Mouse (Mus musculus): Measurements from ENCODE around the gene Adora2b. TPM values are rescaled to one million over a fixed set of nuclear protein-coding genes. Genes with fewer than 3 reads are reported as not detected.
"Not testable (repeated sequence)": the region's sequence is repeated elsewhere in the genome, so short reads cannot be mapped to it uniquely, and the experiment has no call there.

The Adora2b gene
- polyA plus RNA-seq, 1 experiment from 2014 or later = 6.4 TPM

- H3K27ac ChIP-seq = no peak overlapping the region
- no peak for DNase-seq (ENCODE audit: low spot score)
- no peaks in the 10 kb centered on the region for H3K36me3 ChIP-seq
- H3K4me3 ChIP-seq = no peak overlapping the region
- H3K27me3 ChIP-seq (ENCODE audit: insufficient read depth, poor library complexity, severe bottlenecking) = 0 out of 2 replicates have a peak, but pooled peaks cover 3% of the 10 kb centered on the region
- peaks cover 52% of the 10 kb centered on the region for H3K4me1 ChIP-seq (replicated peaks)
- WGBS = 82% methylated on average over 8 of the region's 8 CpGs
- no peaks in the 10 kb centered on the region for H3K9me3 ChIP-seq
Observed at GRCm38 (mm10) chr11:62268381-62268780, 19.6 kb downstream of the Adora2b start.

DNA sequence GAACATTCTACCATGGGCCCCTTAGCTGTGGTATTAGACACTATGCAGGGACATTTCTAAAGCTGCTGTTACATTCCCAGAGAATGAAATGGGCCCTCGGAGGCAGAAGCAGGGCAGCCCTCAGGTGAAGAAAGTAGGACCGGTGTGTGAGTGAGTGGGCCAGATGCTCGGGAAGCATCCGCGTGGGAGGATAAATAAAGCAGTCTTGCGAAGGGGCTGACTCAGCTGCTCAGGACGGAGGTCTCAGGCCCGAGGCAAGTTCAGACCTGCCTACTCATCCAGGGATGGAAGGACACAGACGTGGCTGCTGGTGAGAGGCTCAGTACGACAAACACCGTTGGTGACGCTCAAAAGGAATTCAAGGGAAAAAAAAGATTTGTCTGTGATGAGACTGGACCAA lies 20.3 kb downstream of the Adora2b start:
- WGBS = 76% methylated on average over 12 of the region's 12 CpGs
- H3K27ac ChIP-seq = no peak overlapping the region
- no peaks in the 10 kb centered on the region for H3K36me3 ChIP-seq
- DNase-seq (ENCODE audit: low spot score) = no peak
- peaks cover 49% of the 10 kb centered on the region for H3K4me1 ChIP-seq (replicated peaks)
- no peak overlapping the region for H3K4me3 ChIP-seq
- no peaks in the 10 kb centered on the region for H3K9me3 ChIP-seq
- 0 out of 2 replicates have a peak, but pooled peaks cover 3% of the 10 kb centered on the region for H3K27me3 ChIP-seq (ENCODE audit: insufficient read depth, poor library complexity, severe bottlenecking)

- H3K4me1 ChIP-seq (replicated peaks) = peaks cover 36% of the 10 kb centered on the region
- H3K27me3 ChIP-seq (ENCODE audit: insufficient read depth, poor library complexity, severe bottlenecking) = 0 out of 2 replicates have a peak, but pooled peaks cover 3% of the 10 kb centered on the region
- no peaks in the 10 kb centered on the region for H3K9me3 ChIP-seq
- no peak overlapping the region for H3K4me3 ChIP-seq
- DNase-seq (ENCODE audit: low spot score) = no peak
- WGBS = 66% methylated on average over 5 of the region's 5 CpGs
- H3K27ac ChIP-seq = no peak overlapping the region
- no peaks in the 10 kb centered on the region for H3K36me3 ChIP-seq
Observed at GRCm38 (mm10) chr11:62270851-62271250, 22.1 kb downstream of the Adora2b start.

GRCm38 (mm10) chr11:62277086-62277485 lies 28.3 kb downstream of the Adora2b start:
- Histone ChIP-seq H3K36me3 (no peaks in the 10 kb centered on the region), H3K4me3 (no peak overlapping the region), H3K27me3 (ENCODE audit: insufficient read depth, poor library complexity, severe bottlenecking) (no peaks in the 10 kb centered on the region), H3K9me3 (no peaks in the 10 kb centered on the region), H3K4me1 (replicated peaks) (peaks cover 13% of the 10 kb centered on the region), H3K27ac (no peak overlapping the region)
- 52% methylated on average over 8 of the region's 8 CpGs for WGBS
- DNase-seq (ENCODE audit: low spot score) = no peak

DNA sequence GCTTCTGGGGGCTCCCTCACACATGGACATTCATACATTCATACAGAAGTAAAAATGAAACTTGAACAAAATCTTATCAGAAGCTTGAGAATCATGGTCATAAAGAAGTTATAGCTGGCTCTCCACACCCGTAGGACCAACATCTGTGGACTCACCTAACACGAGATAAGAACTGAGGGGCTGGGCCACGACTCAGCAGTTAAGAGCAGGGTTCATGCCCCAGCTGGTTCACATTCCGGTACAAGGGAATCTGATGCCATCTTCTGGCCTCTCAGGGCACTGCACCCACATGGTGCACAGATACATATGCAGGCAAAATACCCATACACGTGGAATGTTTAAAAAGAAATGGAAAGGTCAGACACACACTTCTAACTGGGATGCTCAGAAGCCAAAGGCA lies 29.2 kb downstream of the Adora2b start:
- H3K4me1 ChIP-seq (replicated peaks) = peaks cover 15% of the 10 kb centered on the region

GRCm38 (mm10) chr11:62280675-62281600 lies 32.2 kb downstream of the Adora2b start, which contains the start of the genes Zswim7 and Ttc19:
Zswim7 (minus strand) TSS chr11:62281375.
Ttc19 (plus strand) TSS chr11:62281473.
- Histone ChIP-seq H3K9me3 (no peaks in the 10 kb centered on the region), H3K27me3 (ENCODE audit: insufficient read depth, poor library complexity, severe bottlenecking) (no peaks in the 10 kb centered on the region), H3K4me1 (replicated peaks) (peaks cover 15% of the 10 kb centered on the region), H3K4me3 (peak within 1 kb of the TSS; percentile 93), H3K27ac (peak within 1 kb of the TSS; percentile 92), H3K36me3 (peaks cover 24% of the 10 kb centered on the region)
- under 1% methylated on average over 67 of the region's 68 CpGs for WGBS
- peak; percentile 93 for DNase-seq (ENCODE audit: low spot score)

More for the DNA sequence above, 29.2 kb downstream of the Adora2b start:
- H3K27ac ChIP-seq = no peak overlapping the region
- WGBS = 23% methylated on average over 5 of the region's 5 CpGs
- no peaks in the 10 kb centered on the region for H3K9me3 ChIP-seq
- DNase-seq (ENCODE audit: low spot score) = peak; percentile 79
- peaks cover 1% of the 10 kb centered on the region; the same call in 1 of the 2 replicates for H3K36me3 ChIP-seq
- H3K4me3 ChIP-seq = no peak overlapping the region
- no peaks in the 10 kb centered on the region for H3K27me3 ChIP-seq (ENCODE audit: insufficient read depth, poor library complexity, severe bottlenecking)

DNA sequence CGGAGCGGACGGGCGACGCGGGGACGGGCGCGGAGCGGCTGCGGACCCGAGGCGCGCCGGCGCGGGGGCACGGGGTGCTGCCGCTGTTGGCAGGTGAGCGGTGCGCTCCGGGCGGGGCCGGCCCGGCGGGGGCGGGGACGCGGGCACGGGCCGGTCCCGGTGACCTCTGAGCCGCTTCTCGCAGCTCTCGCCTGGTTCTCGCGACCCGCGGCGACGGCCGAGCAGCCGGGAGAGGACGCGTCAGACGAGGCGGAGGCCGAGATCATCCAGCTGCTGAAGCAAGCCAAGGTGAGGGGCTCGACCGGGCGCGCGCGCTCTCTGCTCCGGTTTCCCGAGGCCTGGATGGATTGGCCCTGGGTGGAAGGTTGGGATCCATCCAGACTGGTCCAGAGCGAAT lies 32.8 kb downstream of the Adora2b start:
- no peaks in the 10 kb centered on the region for H3K9me3 ChIP-seq
- peaks cover 30% of the 10 kb centered on the region for H3K36me3 ChIP-seq
- H3K4me3 ChIP-seq = peak overlapping the region; percentile 93
- peak overlapping the region; percentile 92 for H3K27ac ChIP-seq
- H3K27me3 ChIP-seq (ENCODE audit: insufficient read depth, poor library complexity, severe bottlenecking) = no peaks in the 10 kb centered on the region
- DNase-seq (ENCODE audit: low spot score) = no peak
- under 1% methylated on average over 57 of the region's 57 CpGs for WGBS
- H3K4me1 ChIP-seq (replicated peaks) = peaks cover 15% of the 10 kb centered on the region

GRCm38 (mm10) chr11:62284020-62284419 lies 35.2 kb downstream of the Adora2b start:
- WGBS = 89% methylated on average over 3 of the region's 3 CpGs

DNA sequence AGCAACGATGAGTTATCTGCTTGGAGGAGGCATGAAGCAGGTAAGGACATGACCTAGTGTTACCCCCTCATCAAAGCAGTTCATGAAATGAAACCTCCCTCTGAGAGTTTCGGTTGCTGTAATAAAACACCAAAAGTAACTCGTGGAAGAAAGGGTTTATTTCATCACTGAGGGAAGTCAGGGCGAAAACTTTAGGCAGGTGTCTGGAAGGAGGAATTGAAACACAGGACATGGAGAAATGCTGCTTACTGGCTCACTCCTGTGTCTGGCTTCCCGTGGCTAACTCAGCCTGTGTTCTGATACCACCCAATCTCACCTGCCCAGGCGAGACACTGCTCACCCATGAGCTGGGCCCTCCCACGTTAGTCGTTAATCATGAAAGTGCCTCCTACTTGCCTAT lies 36.2 kb downstream of the Adora2b start:
- H3K4me1 ChIP-seq (replicated peaks) = peaks cover 14% of the 10 kb centered on the region
- H3K36me3 ChIP-seq = peaks cover 59% of the 10 kb centered on the region
- H3K4me3 ChIP-seq = no peak overlapping the region
- H3K9me3 ChIP-seq = no peaks in the 10 kb centered on the region
- 88% methylated on average over 8 of the region's 8 CpGs for WGBS
- H3K27me3 ChIP-seq (ENCODE audit: insufficient read depth, poor library complexity, severe bottlenecking) = no peaks in the 10 kb centered on the region
- H3K27ac ChIP-seq = no peak overlapping the region
- no peak for DNase-seq (ENCODE audit: low spot score)

More at GRCm38 (mm10) chr11:62284020-62284419, 35.2 kb downstream of the Adora2b start:
- Histone ChIP-seq H3K36me3 (peaks cover 51% of the 10 kb centered on the region), H3K4me1 (replicated peaks) (peaks cover 15% of the 10 kb centered on the region)
- H3K4me3 ChIP-seq; H3K27ac ChIP-seq; H3K9me3 ChIP-seq; DNase-seq (ENCODE audit: low spot score); H3K27me3 ChIP-seq (ENCODE audit: insufficient read depth, poor library complexity, severe bottlenecking): not testable (repeated sequence)

- WGBS = 95% methylated on average over 1 of the region's 1 CpGs
- peaks cover 74% of the 10 kb centered on the region for H3K36me3 ChIP-seq
Observed at GRCm38 (mm10) chr11:62287700-62288099, 38.9 kb downstream of the Adora2b start.

GRCm38 (mm10) chr11:62294121-62294520 lies 45.3 kb downstream of the Adora2b start:
- Histone ChIP-seq H3K9me3 (no peaks in the 10 kb centered on the region), H3K27me3 (ENCODE audit: insufficient read depth, poor library complexity, severe bottlenecking) (no peaks in the 10 kb centered on the region), H3K4me1 (replicated peaks) (no peaks in the 10 kb centered on the region), H3K36me3 (peaks cover 63% of the 10 kb centered on the region), H3K4me3 (no peak overlapping the region), H3K27ac (no peak overlapping the region)
- DNase-seq (ENCODE audit: low spot score) = no peak
- WGBS = 86% methylated on average over 2 of the region's 2 CpGs

More at GRCm38 (mm10) chr11:62287700-62288099, 38.9 kb downstream of the Adora2b start:
- Histone ChIP-seq H3K4me3 (no peak overlapping the region), H3K27me3 (ENCODE audit: insufficient read depth, poor library complexity, severe bottlenecking) (no peaks in the 10 kb centered on the region), H3K4me1 (replicated peaks) (no peaks in the 10 kb centered on the region), H3K9me3 (no peaks in the 10 kb centered on the region), H3K27ac (no peak overlapping the region)
- DNase-seq (ENCODE audit: low spot score) = no peak

DNA sequence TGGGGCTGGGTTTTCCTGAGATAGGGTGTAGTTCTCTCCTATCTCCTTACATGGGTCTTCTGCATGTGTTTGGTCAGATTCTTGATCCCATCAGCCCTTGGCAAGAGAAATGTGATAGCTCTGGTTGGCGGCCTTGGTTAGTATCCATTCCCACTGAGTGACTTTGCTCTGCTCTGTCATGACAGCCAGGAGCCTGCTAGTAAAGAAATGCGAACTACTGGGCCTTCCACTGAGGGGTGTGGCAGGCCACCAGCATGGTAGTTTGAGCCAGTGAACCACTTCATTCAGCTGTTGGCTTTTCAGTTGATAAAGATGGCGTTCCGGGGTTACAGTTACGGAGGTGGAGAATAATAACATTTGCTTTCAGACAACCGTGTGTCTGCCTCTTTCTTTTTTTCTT lies 50.1 kb downstream of the Adora2b start:
- H3K4me1 ChIP-seq (replicated peaks) = peaks cover 6% of the 10 kb centered on the region

DNA sequence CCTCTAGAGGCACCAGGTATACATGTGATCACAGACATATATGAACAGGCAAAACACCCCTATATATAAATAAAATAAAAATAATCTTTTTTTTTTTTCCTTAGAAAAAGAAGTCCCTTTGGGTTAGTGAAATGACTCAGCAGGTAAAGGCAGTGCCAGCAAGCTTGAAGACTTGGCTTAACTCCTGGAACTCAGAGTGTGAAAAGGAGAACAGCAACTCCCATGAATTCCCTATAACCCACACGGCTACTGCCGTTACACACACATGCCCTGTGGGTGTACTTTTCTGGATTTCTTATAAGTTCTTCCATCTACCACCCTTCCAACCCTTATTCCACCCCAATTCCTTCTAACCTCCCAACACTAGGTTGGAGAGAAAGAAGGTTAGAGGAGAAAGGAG lies 57.1 kb downstream of the Adora2b start:
- H3K4me1 ChIP-seq (replicated peaks) = peaks cover 6% of the 10 kb centered on the region

More for the DNA sequence above, 50.1 kb downstream of the Adora2b start:
- 90% methylated on average over 6 of the region's 6 CpGs for WGBS
- no peak overlapping the region for H3K27ac ChIP-seq
- no peak for DNase-seq (ENCODE audit: low spot score)
- H3K27me3 ChIP-seq (ENCODE audit: insufficient read depth, poor library complexity, severe bottlenecking) = no peaks in the 10 kb centered on the region
- no peaks in the 10 kb centered on the region for H3K9me3 ChIP-seq
- no peak overlapping the region for H3K4me3 ChIP-seq
- H3K36me3 ChIP-seq = peaks cover 33% of the 10 kb centered on the region

More for the DNA sequence above, 57.1 kb downstream of the Adora2b start:
- no peak overlapping the region for H3K4me3 ChIP-seq
- no peaks in the 10 kb centered on the region for H3K9me3 ChIP-seq
- no peak for DNase-seq (ENCODE audit: low spot score)
- 97% methylated on average over 2 of the region's 2 CpGs for WGBS
- H3K27me3 ChIP-seq (ENCODE audit: insufficient read depth, poor library complexity, severe bottlenecking) = no peaks in the 10 kb centered on the region
- no peak overlapping the region for H3K27ac ChIP-seq
- peaks cover 52% of the 10 kb centered on the region for H3K36me3 ChIP-seq
